ENCODE assay signal across 9 mouse cellular contexts in genomic region chr6:84426691-84427090, GRCm38 (mm10).
"Had no signal": no experiment of that assay in that cellular context is flagged by ENCODE, and none has a peak within 500 bp of the region (broad histone marks: within the 10 kb centered on the region; RNA-seq: fewer than 3 reads in every experiment).

No protein-coding gene starts in this region.

- H3K4me3 ChIP-seq: layer of hippocampus, adult 2 months; limb, embryonic 13.5 days; midbrain, embryonic 13.5 days had no signal

- H3K4me1 ChIP-seq: midbrain, embryonic 13.5 days had no signal

- DNase-seq: kidney, adult 9 months; lung, adult 18-20 months; right cerebral cortex, adult 18-20 months; right cerebral cortex, postnatal 25 days; thymus, postnatal 36 days had no signal

- H3K27ac ChIP-seq: layer of hippocampus, adult 2 months; limb, embryonic 13.5 days; liver, embryonic 14.5 days; midbrain, embryonic 13.5 days had no signal

- H3K27me3 ChIP-seq: midbrain, embryonic 13.5 days had no signal

- H3K36me3 ChIP-seq: limb, embryonic 13.5 days; midbrain, embryonic 13.5 days had no signal

- H3K9me3 ChIP-seq: limb, embryonic 13.5 days; midbrain, embryonic 13.5 days had no signal
